Mouse (Mus musculus) midbrain, embryonic 13.5 days (tissue): ENCODE results near the gene Rab37. TPM values are rescaled to one million over a fixed set of nuclear protein-coding genes. Genes with fewer than 3 reads are reported as not detected.

Experiments used
- ATAC-seq: fragments of 200-750 bp; cut with Nextera tagmentation; 2 replicates; pipeline ENCODE4 v1.8.0; 2017; ENCODE audit warnings: mild to moderate bottlenecking, moderate TSS enrichment, moderate library complexity
- H3K27ac ChIP-seq: fragments of 300-500 bp; sonication (generic); 2 replicates; pipeline ENCODE4 v1.5.1; 2015; ENCODE audit warnings: inconsistent platforms, mild to moderate bottlenecking, moderate library complexity
- H3K27me3 ChIP-seq: fragments of 300-500 bp; sonication (generic); 2 replicates; pipeline ENCODE4 v1.6.1; 2015; ENCODE audit warnings: mild to moderate bottlenecking, inconsistent platforms
- H3K36me3 ChIP-seq: fragments of 300-500 bp; sonication (generic); 2 replicates; pipeline ENCODE4 v1.6.1; 2015; ENCODE audit warnings: mild to moderate bottlenecking, inconsistent platforms
- H3K4me1 ChIP-seq: fragments of 300-500 bp; sonication (generic); replicated peaks from 2 replicates; pipeline ENCODE4 v1.6.1; 2015; ENCODE audit warnings: inconsistent platforms
- H3K4me2 ChIP-seq: fragments of 300-500 bp; sonication (generic); replicated peaks from 2 replicates; pipeline ENCODE4 v1.6.1; 2015; ENCODE audit warnings: moderate library complexity, mild to moderate bottlenecking, inconsistent platforms
- H3K4me3 ChIP-seq: fragments of 300-500 bp; sonication (generic); replicated peaks from 2 replicates; pipeline ENCODE4 v1.5.1; 2015; ENCODE audit warnings: mild to moderate bottlenecking, inconsistent platforms
- H3K9ac ChIP-seq: fragments of 300-500 bp; sonication (generic); replicated peaks from 2 replicates; pipeline ENCODE4 v1.6.1; 2015; ENCODE audit warnings: mild to moderate bottlenecking, inconsistent platforms
- H3K9me3 ChIP-seq: fragments of 300-500 bp; sonication (generic); 2 replicates; pipeline ENCODE4 v1.6.1; 2016; ENCODE audit warnings: mild to moderate bottlenecking, inconsistent platforms
- WGBS: fragments of 180-500 bp; shearing (Covaris S2); methylation state at CpG from one replicate; pipeline ENCODE4 v1.1.7; 2015; 5-methylcytosine and 5-hydroxymethylcytosine counted together
- polyA plus RNA-seq: library from polyadenylated mRNA; unstranded; fragments of >200 nt; fragmentation: Nextera tagmentation; extraction: Ambion mirVana; gene quantifications from 2 replicates; pipeline ENCODE4 v1.2.1, GENCODE M21; 2015

Rab37 gene
- polyA plus RNA-seq, 1 experiment from 2014 or later = 1.3 TPM

DNA sequence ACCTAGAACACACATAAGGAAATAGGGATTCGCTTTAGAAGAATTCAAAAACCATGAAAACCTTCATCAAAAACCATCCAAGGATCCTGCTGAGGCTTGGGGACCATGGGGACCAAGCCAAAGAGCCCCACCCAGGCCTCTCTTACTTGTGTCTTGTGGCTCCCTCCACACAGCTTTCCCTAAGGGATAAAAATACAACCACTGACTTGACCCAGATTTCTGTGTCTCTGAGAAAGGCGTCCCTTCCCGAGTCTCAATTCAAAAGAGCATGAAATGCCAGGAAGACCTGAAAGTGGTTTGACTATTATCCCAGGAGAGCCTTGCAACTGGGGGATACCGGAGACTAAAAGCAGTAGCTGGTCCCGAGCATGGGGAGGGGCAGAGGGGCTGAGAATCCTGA, 18.2 kb upstream of the Rab37 start:
- ATAC-seq = no peak
- WGBS = 56% methylated on average over 5 of the region's 5 CpGs
- Histone ChIP-seq H3K4me1 (peaks cover 19% of the 10 kb centered on the region), H3K27ac (no peak overlapping the region), H3K9me3 (no peaks in the 10 kb centered on the region), H3K36me3 (no peaks in the 10 kb centered on the region), H3K4me3 (no peak overlapping the region), H3K27me3 (peaks cover 31% of the 10 kb centered on the region), H3K4me2 (no peak overlapping the region), H3K9ac (no peak overlapping the region)

GRCm38 (mm10) chr11:115075407-115075806, 15.8 kb upstream of the Rab37 start:
- Histone ChIP-seq H3K27ac (no peak overlapping the region), H3K4me2 (no peak overlapping the region), H3K4me1 (peaks cover 18% of the 10 kb centered on the region), H3K36me3 (no peaks in the 10 kb centered on the region), H3K27me3 (peaks cover 14% of the 10 kb centered on the region), H3K9ac (no peak overlapping the region), H3K4me3 (no peak overlapping the region), H3K9me3 (no peaks in the 10 kb centered on the region)
- ATAC-seq = no peak
- WGBS = 80% methylated on average over 7 of the region's 7 CpGs

DNA sequence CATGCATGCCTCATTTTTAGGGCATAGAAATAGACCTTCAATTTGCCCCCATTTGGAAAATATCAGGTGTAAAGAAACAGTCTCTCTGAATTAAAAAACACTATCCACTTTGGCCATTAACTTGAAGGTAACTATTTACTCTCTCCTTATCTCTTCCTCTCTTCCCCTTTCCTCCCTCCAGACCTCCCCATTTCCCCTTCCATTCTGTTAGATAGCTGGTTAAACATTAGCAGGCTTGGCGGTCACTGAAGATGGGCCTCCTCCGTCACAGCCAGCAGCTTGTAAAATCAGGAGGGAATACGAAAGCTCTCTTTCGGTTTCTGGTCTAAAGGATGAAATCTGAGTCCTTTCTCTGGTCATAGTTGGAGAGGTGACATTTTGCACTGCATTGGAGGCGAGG, 15.4 kb upstream of the Rab37 start:
- Histone ChIP-seq H3K36me3 (no peaks in the 10 kb centered on the region), H3K27me3 (peaks cover 10% of the 10 kb centered on the region), H3K9ac (no peak overlapping the region), H3K4me2 (no peak overlapping the region), H3K27ac (no peak overlapping the region), H3K4me3 (no peak overlapping the region), H3K9me3 (no peaks in the 10 kb centered on the region), H3K4me1 (peaks cover 14% of the 10 kb centered on the region)
- WGBS = 78% methylated on average over 5 of the region's 5 CpGs
- ATAC-seq = no peak

- no peak for ATAC-seq
- no peak overlapping the region for H3K9ac ChIP-seq
- H3K36me3 ChIP-seq = no peaks in the 10 kb centered on the region
- no peak overlapping the region for H3K4me3 ChIP-seq
- H3K27ac ChIP-seq = no peak overlapping the region
- peaks cover 15% of the 10 kb centered on the region for H3K27me3 ChIP-seq
- H3K4me1 ChIP-seq = no peaks in the 10 kb centered on the region
- no peaks in the 10 kb centered on the region for H3K9me3 ChIP-seq
- H3K4me2 ChIP-seq = no peak overlapping the region
- WGBS = 94% methylated on average over 1 of the region's 1 CpGs
Observed at GRCm38 (mm10) chr11:115077436-115077835, 13.8 kb upstream of the Rab37 start.

DNA sequence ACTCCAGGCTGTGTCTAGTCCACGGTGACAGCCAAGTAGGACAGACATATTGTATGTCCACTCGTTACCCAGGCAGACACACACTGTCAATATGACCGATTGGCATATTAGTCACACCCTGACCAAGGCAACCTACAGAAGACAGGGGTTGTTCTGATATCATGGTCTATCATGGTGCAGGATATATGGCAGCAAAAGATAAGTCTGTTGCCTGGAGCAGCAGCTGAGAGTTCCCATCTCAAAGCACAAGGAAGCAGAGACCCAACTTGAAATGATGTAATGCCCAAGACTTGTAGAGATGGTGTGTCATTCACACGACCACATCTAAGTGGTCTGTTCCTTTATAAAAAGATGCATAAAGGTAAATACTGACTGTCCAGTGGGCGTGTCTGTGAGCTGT, 12.6 kb upstream of the Rab37 start:
- no peak for ATAC-seq
- Histone ChIP-seq H3K27ac (no peak overlapping the region), H3K9me3 (no peaks in the 10 kb centered on the region), H3K4me2 (no peak overlapping the region), H3K4me3 (no peak overlapping the region), H3K36me3 (no peaks in the 10 kb centered on the region), H3K4me1 (peaks cover 3% of the 10 kb centered on the region), H3K27me3 (peaks cover 13% of the 10 kb centered on the region), H3K9ac (no peak overlapping the region)
- 86% methylated on average over 5 of the region's 5 CpGs for WGBS

DNA sequence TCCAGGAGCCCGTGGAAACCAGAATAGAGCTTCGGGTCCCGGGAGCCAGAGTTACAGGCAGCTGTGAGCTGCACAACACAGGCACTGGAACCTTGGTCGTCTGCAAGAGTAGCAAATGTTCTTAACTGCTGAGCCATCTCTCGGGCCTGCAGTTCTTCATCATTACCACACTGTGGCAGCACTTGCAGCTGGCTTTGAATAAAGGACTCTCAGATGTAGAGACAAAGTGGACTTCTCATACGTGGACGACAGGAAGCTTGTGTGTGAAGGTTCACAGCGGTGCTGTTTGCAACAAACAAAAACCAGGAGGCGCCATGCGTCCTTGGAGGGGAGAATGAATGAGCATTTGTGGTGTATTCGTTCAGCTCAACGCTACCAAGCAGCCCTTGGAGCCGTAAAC, 10.3 kb upstream of the Rab37 start:
- ATAC-seq = no peak
- no peak overlapping the region for H3K9ac ChIP-seq
- no peak overlapping the region for H3K27ac ChIP-seq
- H3K4me2 ChIP-seq = no peak overlapping the region
- H3K36me3 ChIP-seq = no peaks in the 10 kb centered on the region
- peaks cover 18% of the 10 kb centered on the region; the same call in 1 of the 2 replicates for H3K27me3 ChIP-seq
- 34% methylated on average over 13 of the region's 13 CpGs for WGBS
- no peak overlapping the region for H3K4me3 ChIP-seq
- no peaks in the 10 kb centered on the region for H3K9me3 ChIP-seq
- H3K4me1 ChIP-seq = peaks cover 18% of the 10 kb centered on the region

GRCm38 (mm10) chr11:115081373-115081772, 9.9 kb upstream of the Rab37 start:
- peaks cover 18% of the 10 kb centered on the region; the same call in 1 of the 2 replicates for H3K27me3 ChIP-seq
- H3K4me1 ChIP-seq = peaks cover 18% of the 10 kb centered on the region
- no peak for ATAC-seq
- H3K36me3 ChIP-seq = no peaks in the 10 kb centered on the region
- no peak overlapping the region for H3K4me2 ChIP-seq
- H3K4me3 ChIP-seq = no peak overlapping the region
- H3K27ac ChIP-seq = no peak overlapping the region
- H3K9ac ChIP-seq = no peak overlapping the region
- 61% methylated on average over 3 of the region's 3 CpGs for WGBS
- H3K9me3 ChIP-seq = no peaks in the 10 kb centered on the region

DNA sequence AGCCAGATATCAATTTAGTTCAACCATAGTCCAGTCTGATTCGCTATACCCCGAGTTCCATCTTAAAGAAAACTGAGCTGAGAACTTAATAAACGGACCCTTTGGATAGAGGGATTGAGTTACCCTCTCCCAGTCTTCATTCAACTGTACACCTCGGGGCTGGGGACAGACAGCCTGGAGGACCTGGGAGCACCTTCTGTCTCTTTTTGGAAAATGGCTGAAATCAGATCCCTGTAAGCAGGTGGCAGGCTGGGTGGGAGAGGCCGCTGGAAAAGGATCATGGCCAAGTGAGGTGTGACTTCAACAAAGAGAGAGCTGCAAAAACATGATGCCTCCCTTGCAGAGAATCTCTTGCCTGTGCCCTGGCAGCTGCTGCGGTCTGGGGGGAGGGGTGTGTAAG, 9.0 kb upstream of the Rab37 start:
- no peak overlapping the region for H3K4me3 ChIP-seq
- no peak overlapping the region for H3K9ac ChIP-seq
- peaks cover 18% of the 10 kb centered on the region; the same call in 1 of the 2 replicates for H3K27me3 ChIP-seq
- H3K9me3 ChIP-seq = no peaks in the 10 kb centered on the region
- H3K36me3 ChIP-seq = no peaks in the 10 kb centered on the region
- WGBS = 79% methylated on average over 6 of the region's 6 CpGs
- ATAC-seq = no peak
- no peak overlapping the region for H3K4me2 ChIP-seq
- peaks cover 18% of the 10 kb centered on the region for H3K4me1 ChIP-seq
- no peak overlapping the region for H3K27ac ChIP-seq

DNA sequence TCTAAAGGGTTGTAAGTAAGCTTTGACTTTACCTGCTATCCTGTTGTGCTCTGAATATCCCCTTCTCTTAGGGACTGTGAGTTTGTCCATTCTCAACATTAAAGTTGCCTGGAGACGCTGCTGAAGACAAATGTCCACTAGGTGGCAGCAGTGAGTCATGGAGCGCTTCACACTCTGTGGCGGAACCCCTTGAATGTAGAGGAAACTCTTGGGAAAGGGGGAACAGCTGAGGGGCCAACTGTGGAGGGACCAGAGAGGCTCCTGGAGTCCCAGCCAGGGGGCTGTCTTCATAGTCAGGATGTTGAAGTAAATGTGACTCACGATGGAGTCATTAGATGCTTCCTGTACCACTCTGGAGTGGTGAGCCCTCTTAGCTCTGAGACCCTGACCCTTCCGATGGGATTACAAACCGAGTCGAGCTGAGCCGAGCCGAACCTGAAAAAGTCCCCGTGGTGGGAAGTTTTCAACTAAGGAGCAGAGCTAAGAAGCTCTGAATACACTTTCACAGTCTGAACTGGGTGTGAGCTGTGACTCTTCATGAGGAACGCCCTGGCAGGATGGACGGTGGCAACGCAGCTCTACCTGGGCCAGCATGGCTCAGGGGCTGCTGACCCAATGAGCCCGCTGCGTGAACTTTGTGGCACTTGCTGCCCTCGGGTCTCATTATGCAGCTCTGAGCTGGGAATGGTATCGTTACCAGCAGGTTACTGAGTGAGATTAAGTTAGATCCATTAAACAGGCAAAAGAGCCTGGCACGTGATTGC, 7.7 kb upstream of the Rab37 start:
- ATAC-seq = peak; percentile 60
- Histone ChIP-seq H3K4me1 (peaks cover 18% of the 10 kb centered on the region), H3K27ac (no peak overlapping the region), H3K9ac (no peak overlapping the region), H3K4me3 (no peak overlapping the region), H3K4me2 (no peak overlapping the region), H3K36me3 (no peaks in the 10 kb centered on the region), H3K27me3 (peaks cover 18% of the 10 kb centered on the region; the same call in 1 of the 2 replicates), H3K9me3 (no peaks in the 10 kb centered on the region)
- 42% methylated on average over 18 of the region's 18 CpGs for WGBS

- no peaks in the 10 kb centered on the region for H3K9me3 ChIP-seq
- no peak overlapping the region for H3K4me3 ChIP-seq
- ATAC-seq = peak; percentile 53; the same call in 1 of the 2 replicates
- peaks cover 18% of the 10 kb centered on the region for H3K4me1 ChIP-seq
- no peaks in the 10 kb centered on the region for H3K36me3 ChIP-seq
- H3K27me3 ChIP-seq = peaks cover 20% of the 10 kb centered on the region; the same call in 1 of the 2 replicates
- no peak overlapping the region for H3K9ac ChIP-seq
- WGBS = 25% methylated on average over 12 of the region's 12 CpGs
- H3K27ac ChIP-seq = no peak overlapping the region
- 0 out of 2 replicates have a peak overlapping the region, but pooled peaks have one; percentile 13 for H3K4me2 ChIP-seq
Observed at GRCm38 (mm10) chr11:115084595-115084994, 6.6 kb upstream of the Rab37 start.

DNA sequence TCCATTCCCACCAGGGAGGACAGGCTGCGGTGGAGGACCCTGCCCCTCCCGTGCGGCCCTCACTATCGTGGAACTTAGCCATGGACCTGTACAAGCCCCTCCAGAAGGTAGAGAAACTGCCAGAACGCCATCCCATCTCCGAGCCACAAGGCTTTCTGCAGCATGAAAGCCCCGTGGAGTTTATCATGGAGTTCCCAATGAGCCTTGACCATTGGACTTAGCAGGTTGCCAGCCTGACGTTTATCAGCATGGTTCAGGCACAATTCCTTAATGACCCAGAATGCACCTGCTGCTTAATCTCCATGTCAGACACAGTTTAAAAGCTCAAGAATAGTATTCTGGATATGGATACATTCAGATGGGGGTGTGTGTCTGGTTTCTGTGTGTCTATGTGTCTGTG, 6.2 kb upstream of the Rab37 start:
- Histone ChIP-seq H3K9ac (no peak overlapping the region), H3K4me1 (peaks cover 18% of the 10 kb centered on the region), H3K27me3 (peaks cover 20% of the 10 kb centered on the region; the same call in 1 of the 2 replicates), H3K27ac (no peak overlapping the region), H3K4me3 (no peak overlapping the region), H3K4me2 (0 out of 2 replicates have a peak overlapping the region, but pooled peaks have one; percentile 13), H3K9me3 (no peaks in the 10 kb centered on the region), H3K36me3 (no peaks in the 10 kb centered on the region)
- WGBS = 42% methylated on average over 8 of the region's 8 CpGs
- ATAC-seq = no peak

DNA sequence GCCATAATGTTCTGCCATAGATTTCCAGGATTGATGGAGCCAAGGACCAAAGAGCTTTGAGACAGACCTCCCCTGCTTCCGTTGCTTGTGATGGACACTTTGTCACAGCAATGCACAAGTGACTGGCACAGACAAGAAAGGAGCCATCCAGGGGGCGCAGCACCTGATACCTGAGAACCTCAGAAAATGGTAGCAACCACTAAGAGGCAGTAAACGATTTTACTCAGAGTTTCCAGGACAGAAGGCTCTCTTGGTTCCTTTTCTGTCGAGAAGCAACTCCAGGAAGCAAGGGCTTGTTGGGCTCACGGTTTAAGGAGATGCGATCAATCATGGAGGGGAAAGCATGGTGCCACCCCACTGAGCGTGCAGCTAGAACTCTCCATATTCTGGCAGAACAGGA, 5.0 kb upstream of the Rab37 start:
- no peaks in the 10 kb centered on the region for H3K36me3 ChIP-seq
- no peak for ATAC-seq
- H3K4me2 ChIP-seq = no peak overlapping the region
- 78% methylated on average over 7 of the region's 7 CpGs for WGBS
- peaks cover 31% of the 10 kb centered on the region for H3K27me3 ChIP-seq
- no peaks in the 10 kb centered on the region for H3K9me3 ChIP-seq
- H3K4me1 ChIP-seq = peaks cover 19% of the 10 kb centered on the region
- H3K4me3 ChIP-seq = no peak overlapping the region
- H3K27ac ChIP-seq = no peak overlapping the region
- H3K9ac ChIP-seq = no peak overlapping the region

- H3K4me1 ChIP-seq = peaks cover 14% of the 10 kb centered on the region
- WGBS = 61% methylated on average over 6 of the region's 6 CpGs
- ATAC-seq = no peak
Observed at GRCm38 (mm10) chr11:115089853-115090252, 1.4 kb upstream of the Rab37 start.

More at GRCm38 (mm10) chr11:115089853-115090252, 1.4 kb upstream of the Rab37 start:
- Histone ChIP-seq H3K9me3 (no peaks in the 10 kb centered on the region), H3K4me3 (no peak overlapping the region), H3K4me2 (no peak overlapping the region), H3K27ac (no peak overlapping the region), H3K9ac (no peak overlapping the region), H3K36me3 (no peaks in the 10 kb centered on the region), H3K27me3 (peaks cover 34% of the 10 kb centered on the region)
